Mouse (Mus musculus) CD4-positive helper T cell, adult 2 months (primary cell): Measurements from ENCODE around the gene 1700016D06Rik.
"Not testable (repeated sequence)": the region's sequence is repeated elsewhere in the genome, so short reads cannot be mapped to it uniquely, and the experiment has no call there.

Experiments
- DNase-seq: peaks from one replicate; pipeline ENCODE4 v3.0.0-alpha.2; 2012; ENCODE audit warnings: low read depth, missing footprints, low spot score

1700016D06Rik gene

GRCm38 (mm10) chr8:11701428-11701827 is 565 bp upstream of the 1700016D06Rik start:
- no peak for DNase-seq

DNA sequence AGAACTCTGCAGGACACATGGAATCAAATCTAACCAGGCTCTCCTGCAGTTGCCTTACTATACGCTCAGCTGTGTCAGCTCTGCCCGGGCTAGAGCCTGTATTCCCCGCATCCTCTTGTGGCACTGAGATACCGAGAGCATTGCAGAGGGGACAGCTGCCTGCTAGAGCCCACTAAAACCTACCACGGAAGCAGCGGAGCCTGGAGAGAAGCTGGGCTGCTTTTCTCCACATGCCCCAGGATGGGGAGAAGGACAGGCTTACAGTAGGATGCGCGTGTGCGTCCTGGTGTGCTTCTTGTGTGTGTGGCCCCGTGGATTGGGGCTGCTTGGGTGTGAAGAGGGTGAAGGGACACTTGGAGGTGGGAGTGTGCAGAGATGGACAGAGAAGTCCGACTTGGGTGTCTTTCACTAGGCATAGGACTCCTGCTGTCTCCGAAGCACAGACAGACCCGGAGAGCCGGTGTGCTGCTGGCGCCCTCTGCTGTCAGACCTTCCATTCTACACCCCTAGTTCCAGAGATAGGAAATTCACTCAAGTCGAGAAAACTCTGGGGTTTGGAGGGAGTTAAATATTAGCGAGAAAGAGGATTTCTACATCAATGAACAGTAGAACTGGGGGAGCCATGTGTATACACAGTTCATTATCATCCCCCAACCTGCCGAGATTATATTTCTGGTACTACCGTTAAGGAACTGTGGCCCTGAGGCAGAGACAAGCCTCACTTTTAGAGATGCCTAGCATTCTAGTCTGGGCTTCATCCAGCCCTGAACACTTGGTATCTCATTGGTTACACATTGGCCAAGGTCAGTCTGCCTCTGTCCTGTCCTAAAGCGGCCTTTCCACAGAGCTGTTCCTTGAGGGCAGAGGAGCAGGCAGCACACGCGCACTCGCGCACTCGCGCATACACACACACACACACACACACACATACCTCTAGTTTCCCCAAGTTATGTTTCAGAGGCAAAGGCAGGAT is 517 bp downstream of the 1700016D06Rik start:
- peak; percentile 57 for DNase-seq

DNA sequence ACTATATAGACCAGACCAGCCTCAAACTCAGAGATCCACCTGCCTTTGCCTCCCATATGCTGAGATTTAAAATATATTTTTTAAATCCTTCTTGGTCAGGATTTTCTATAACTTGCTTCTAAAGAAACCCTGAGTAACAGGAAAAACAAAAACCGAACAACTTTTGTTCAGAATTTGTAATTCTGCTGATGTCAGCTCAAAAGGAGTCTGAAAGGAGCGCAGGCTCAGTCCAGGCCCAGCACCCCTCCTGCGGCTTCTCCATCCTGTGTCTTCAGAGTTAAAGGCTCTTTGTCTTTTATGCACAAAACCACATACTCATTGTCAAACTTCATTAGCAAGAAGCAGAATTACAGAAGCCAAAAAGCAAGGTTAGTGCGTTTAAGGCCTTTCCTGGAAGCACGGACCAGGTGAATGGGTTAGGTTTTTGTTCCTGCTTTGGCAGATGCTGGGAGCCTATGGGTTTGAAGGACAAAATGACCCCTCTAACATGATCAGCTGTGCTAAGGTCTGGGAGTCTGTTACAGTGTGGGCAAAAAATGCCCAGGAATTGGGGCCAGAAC is 1.3 kb downstream of the 1700016D06Rik start:
- no peak for DNase-seq

GRCm38 (mm10) chr8:11697467-11697866 is 3.4 kb downstream of the 1700016D06Rik start:
- DNase-seq = no peak

DNA sequence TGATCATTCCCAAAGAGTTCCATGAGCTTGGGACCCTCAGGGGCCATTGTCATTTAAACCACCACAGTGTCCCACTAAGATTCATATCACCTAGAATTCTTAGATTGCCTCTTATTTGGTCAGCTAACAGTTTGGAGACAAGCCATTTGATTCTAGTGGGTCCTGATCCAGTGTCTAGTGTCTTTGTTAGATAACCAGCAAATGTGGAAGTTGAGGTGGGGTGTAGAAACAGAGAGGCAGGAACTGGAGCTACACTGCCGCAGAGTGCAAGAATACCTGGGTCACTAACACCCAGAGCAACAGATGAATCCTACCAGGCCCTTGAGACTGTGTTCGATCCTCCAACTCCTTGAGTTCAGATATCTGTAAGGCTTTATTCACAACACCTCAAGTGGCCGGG is 4.7 kb downstream of the 1700016D06Rik start:
- no peak for DNase-seq

GRCm38 (mm10) chr8:11693972-11694371 is 6.9 kb downstream of the 1700016D06Rik start:
- DNase-seq = no peak

DNA sequence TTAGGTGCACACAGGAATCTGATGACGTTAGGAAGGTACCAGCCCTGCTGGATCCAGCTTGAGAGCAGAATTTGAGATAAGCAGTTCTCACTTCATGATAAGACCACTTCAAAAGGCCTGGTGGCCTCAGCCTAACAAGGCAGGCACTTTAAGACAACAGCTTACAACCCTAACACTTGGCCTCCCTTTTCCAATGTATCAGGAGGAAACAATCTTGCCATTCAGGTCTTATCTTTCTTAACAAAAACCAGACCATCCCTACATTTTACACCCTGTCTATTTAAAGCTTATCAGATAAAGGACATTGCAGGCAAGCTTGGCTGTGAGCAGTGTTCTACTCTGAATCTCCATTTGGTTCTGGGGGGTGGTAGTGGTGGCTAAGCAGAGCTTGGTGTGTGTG is 8.4 kb downstream of the 1700016D06Rik start:
- DNase-seq = no peak

GRCm38 (mm10) chr8:11691761-11692160 is 9.1 kb downstream of the 1700016D06Rik start:
- DNase-seq = no peak

DNA sequence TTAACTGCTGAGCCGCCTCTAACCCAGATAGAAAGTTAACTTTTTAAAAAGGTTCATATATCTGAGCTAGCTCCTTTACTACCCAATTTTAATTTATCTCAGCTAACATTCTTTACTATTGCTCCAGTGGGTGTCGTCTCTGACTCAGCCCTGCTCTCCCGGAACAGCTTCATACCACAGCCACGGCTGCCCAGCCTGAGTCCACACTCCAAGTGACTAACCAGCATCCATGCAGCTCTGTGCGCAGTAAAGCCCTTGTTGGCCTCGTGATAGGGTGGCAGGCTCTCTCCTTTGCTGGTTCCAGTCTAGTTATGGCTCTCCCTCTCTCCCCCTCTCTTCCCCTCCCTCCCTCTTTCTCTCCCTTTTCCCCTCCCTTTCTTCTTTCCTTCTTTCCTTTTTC is 9.6 kb downstream of the 1700016D06Rik start:
- no peak for DNase-seq

DNA sequence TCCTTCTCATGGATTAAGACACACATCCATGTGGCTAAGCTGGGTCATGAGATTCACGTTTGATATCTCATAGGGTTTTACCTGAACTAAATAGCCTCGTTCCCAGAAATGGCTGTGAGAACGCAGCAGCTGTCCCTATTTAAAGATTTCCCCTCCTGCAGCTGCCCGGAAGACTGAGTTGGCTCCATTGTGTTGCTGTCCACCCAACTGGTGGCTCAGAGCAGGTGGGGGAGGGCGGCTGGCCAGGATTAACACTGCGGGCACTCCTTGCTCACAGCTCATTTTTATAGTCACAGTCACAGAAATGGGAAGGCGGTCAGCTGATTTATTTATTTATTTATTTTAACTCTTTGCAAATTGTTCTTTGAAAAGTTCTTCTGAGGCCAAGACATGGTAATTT is 10.9 kb downstream of the 1700016D06Rik start:
- DNase-seq = no peak

- no peak for DNase-seq
Observed at GRCm38 (mm10) chr8:11687251-11687650, 13.6 kb downstream of the 1700016D06Rik start.

DNA sequence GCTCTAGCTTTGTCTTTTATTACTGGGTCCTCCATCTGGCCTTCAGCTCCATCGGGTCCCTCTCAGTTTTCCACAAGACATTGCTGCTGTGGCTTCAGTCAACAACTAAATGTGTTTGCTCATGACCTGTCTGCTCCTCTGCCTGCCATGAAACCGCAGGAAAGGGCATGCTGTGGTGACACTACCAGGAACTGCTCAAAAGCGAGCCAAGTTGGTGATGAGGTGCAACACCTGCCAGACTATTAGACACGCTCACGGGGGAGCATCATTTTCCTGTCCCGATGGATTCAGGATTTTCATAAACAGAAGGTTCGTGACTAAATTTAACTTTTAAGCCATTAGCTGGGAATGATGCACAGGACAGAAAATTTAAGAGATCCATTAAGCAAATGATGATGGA is 16.3 kb downstream of the 1700016D06Rik start:
- no peak for DNase-seq

- no peak for DNase-seq
Observed at GRCm38 (mm10) chr8:11668308-11668707, 32.6 kb downstream of the 1700016D06Rik start.

DNA sequence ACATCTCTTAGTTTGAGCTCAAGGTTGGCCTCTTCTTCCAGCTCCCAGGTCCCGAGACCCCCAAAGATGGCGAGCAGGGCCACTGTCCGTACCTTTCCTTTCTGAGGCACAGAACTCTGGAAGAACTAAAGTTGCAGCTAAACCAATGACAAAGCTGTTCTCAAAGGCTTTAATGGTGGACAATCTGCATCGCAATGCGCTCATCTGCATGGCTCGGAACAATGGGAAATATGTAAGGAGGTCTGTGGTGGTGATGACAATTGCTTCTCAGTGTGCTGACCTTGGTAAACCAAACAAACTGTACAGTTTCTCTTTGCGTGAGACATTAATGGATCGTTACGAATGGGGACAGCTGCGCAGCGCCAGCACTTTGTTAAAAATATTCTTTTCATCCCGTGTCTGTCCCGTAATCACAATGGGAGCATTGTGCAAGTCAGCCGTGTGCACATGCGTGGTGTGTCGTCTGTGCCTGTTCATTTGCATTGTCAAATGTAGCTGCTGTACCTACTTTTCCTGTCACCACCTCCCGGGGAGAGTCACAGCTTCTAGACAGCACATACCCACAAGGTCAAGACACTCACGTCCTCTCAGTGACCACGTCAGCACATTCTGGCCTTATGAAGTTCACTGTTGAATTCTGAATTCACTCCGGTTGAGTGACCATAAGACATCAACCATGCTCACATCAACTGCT is 34.7 kb downstream of the 1700016D06Rik start:
- DNase-seq = not testable (repeated sequence)

GRCm38 (mm10) chr8:11661969-11662368 is 38.9 kb downstream of the 1700016D06Rik start:
- no peak for DNase-seq

- DNase-seq = no peak
Observed at GRCm38 (mm10) chr8:11650021-11650420, 50.8 kb downstream of the 1700016D06Rik start.

GRCm38 (mm10) chr8:11643123-11643522 is 57.7 kb downstream of the 1700016D06Rik start:
- DNase-seq = no peak

- DNase-seq = no peak
Observed at GRCm38 (mm10) chr8:11640606-11641005, 60.3 kb downstream of the 1700016D06Rik start.

DNA sequence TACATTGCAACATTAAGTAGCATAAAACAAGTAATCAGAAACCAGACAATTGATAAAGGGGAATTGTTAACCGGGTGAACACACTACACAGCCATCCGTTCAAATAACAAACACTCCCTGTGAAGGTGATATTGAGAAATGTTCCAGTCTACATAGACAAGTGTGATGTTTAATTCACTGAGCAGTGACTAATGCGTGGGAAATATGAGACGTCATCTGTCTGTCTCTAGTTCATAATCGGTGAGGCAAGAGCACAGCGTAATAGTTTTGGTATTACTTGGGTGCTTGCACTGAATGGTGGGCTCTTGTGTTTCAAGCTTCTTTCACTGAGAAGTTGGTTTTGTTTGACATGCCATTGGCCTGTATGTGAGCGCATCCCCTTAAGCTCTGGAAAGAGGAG is 63.3 kb downstream of the 1700016D06Rik start:
- DNase-seq = no peak

GRCm38 (mm10) chr8:11636324-11637057 is 64.4 kb downstream of the 1700016D06Rik start:
- DNase-seq = peak; percentile 83

DNA sequence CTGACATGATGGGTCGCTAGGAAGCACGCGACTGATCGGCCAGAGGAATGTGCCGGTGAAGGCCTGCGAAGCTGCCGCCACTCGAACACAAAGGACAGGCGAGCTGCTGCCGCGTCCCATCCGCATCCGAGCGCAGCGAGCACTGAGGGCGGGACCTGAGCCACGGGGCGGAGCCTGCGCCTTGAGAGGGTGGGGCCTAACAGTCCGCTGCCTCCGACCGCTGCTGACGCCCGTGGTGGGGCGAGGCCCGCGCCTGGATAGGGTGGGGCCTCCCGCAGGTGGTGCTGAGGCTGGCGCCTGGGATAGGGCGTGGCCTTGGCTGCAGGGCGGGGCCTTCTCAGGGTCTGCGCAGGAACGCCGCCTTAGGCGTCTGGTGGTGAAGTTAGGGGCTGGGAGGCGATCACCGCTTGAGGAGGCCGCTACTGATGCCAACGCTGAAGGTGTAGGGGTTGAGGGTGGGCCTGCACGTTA is 65.2 kb downstream of the 1700016D06Rik start, which contains the start of gene Ankrd10:
Ankrd10 (minus strand) TSS at position 147 of the 471 bp plus-strand sequence.
- DNase-seq = peak; percentile 98
